33 mouse cellular contexts compared by ENCODE assay signal in genomic region chr11:31562954-31563353, GRCm38 (mm10).
"Had no signal": no experiment of that assay in that cellular context is flagged by ENCODE, and none has a peak within 500 bp of the region (broad histone marks: within the 10 kb centered on the region; RNA-seq: fewer than 3 reads in every experiment).

No protein-coding gene starts in this region.

- H3K9ac ChIP-seq: heart, embryonic 12.5 days; heart, embryonic 13.5 days; heart, embryonic 15.5 days; hindbrain, embryonic 12.5 days; hindbrain, embryonic 13.5 days; hindbrain, embryonic 14.5 days; hindbrain, embryonic 15.5 days; intestine, embryonic 15.5 days; kidney, embryonic 15.5 days had no signal

- H3K36me3 ChIP-seq: heart, embryonic 10.5 days; heart, embryonic 12.5 days; heart, embryonic 13.5 days; heart, embryonic 15.5 days; hindbrain, embryonic 10.5 days; hindbrain, embryonic 12.5 days; hindbrain, embryonic 13.5 days; hindbrain, embryonic 15.5 days; intestine, embryonic 15.5 days; kidney, embryonic 15.5 days had no signal

- H3K9me3 ChIP-seq: heart, embryonic 10.5 days; heart, embryonic 15.5 days; hindbrain, embryonic 10.5 days; hindbrain, embryonic 12.5 days; hindbrain, embryonic 13.5 days; hindbrain, embryonic 15.5 days; intestine, embryonic 15.5 days; kidney, embryonic 15.5 days had no signal

- ATAC-seq: hindbrain, embryonic 16.5 days; hindbrain, postnatal 0 days; inflammation-experienced regulatory T-cells, adult 6 months; intestine, embryonic 16.5 days; intestine, postnatal 0 days had no signal

- H3K27ac ChIP-seq: hindbrain, embryonic 10.5 days; hindbrain, embryonic 12.5 days; hindbrain, embryonic 13.5 days; hindbrain, embryonic 14.5 days; hindbrain, embryonic 15.5 days; hindbrain, postnatal 0 days; layer of hippocampus, adult 2 months had no signal

- DNase-seq: heart, postnatal 10 days; heart, postnatal 36 days; heart, postnatal 4 days; kidney, adult 11 months; kidney, adult 18-20 months; kidney, adult 2 months; kidney, adult 8-10 months; kidney, adult 9 months; kidney, postnatal 10 days; kidney, postnatal 14 days; kidney, postnatal 25 days; kidney, postnatal 36 days; kidney, postnatal 4 days; layer of hippocampus, adult 9-11 months; layer of hippocampus, postnatal 36 days had no signal

- H3K4me2 ChIP-seq: heart, embryonic 11.5 days; heart, embryonic 13.5 days; heart, embryonic 15.5 days; hindbrain, embryonic 12.5 days; hindbrain, embryonic 13.5 days; hindbrain, embryonic 14.5 days; hindbrain, embryonic 15.5 days; intestine, embryonic 15.5 days; kidney, embryonic 15.5 days had no signal

- H3K4me3 ChIP-seq: heart, embryonic 10.5 days; heart, embryonic 12.5 days; heart, embryonic 13.5 days; heart, embryonic 15.5 days; hindbrain, embryonic 10.5 days; hindbrain, embryonic 12.5 days; hindbrain, embryonic 13.5 days; hindbrain, embryonic 15.5 days; intestine, embryonic 15.5 days; kidney, embryonic 15.5 days; layer of hippocampus, adult 2 months had no signal

- H3K4me1 ChIP-seq: hindbrain, embryonic 12.5 days; hindbrain, embryonic 13.5 days; hindbrain, embryonic 15.5 days had no signal

- H3K27me3 ChIP-seq: heart, embryonic 12.5 days; heart, embryonic 13.5 days; heart, embryonic 15.5 days; hindbrain, embryonic 12.5 days; hindbrain, embryonic 13.5 days; hindbrain, embryonic 15.5 days; intestine, embryonic 15.5 days; kidney, embryonic 15.5 days had no signal
